Comparison of ENCODE assay signal across 8 mouse cellular contexts in genomic region chr7:44839491-44840191, GRCm38 (mm10). TPM values are rescaled to one million over a fixed set of nuclear protein-coding genes. Genes with fewer than 3 reads are reported as not detected.
A peak's percentile ranks its signal among the peaks of the same experiment; 100 is the strongest.
DNase-seq lines count a peak whose midpoint lies in the region; ATAC-seq and TF ChIP-seq lines count a peak whose summit lies in the region.

No protein-coding gene starts in this region.

- no peak for DNase-seq in heart, embryonic 10.5 days (ENCODE audit: low spot score)
- DNase-seq in heart, adult 9 months (ENCODE audit: low spot score in 2 of 2), result no peak
- peak; percentile 72 for DNase-seq in T-cell, adult 2 months (ENCODE audit: low spot score)
- peak; percentile 41 for DNase-seq in lung, postnatal 0 days (ENCODE audit: low spot score)
- DNase-seq in retina, embryonic 14.5 days (ENCODE audit: low spot score), result peak; percentile 37
- DNase-seq in adipocyte (ENCODE audit: low spot score), result no peak

- H3K4me2 ChIP-seq in forebrain, embryonic 16.5 days (ENCODE audit: low read length), result peak overlapping the region; percentile 54
- peak overlapping the region; percentile 68 for H3K4me2 ChIP-seq in intestine, postnatal 0 days (replicated peaks; ENCODE audit: low read depth)
- peak overlapping the region; percentile 58 for H3K4me2 ChIP-seq in lung, postnatal 0 days (replicated peaks; ENCODE audit: low read depth, low read length)

- H3K4me3 ChIP-seq in heart, embryonic 10.5 days, result peak overlapping the region; percentile 53
- H3K4me3 ChIP-seq in forebrain, embryonic 16.5 days (replicated peaks; ENCODE audit: low read length), result peak overlapping the region; percentile 33
- H3K4me3 ChIP-seq in intestine, postnatal 0 days (ENCODE audit: low read depth, low read length), result peak overlapping the region; percentile 28
- peak overlapping the region; percentile 16; the same call in 1 of the 2 replicates for H3K4me3 ChIP-seq in lung, postnatal 0 days (ENCODE audit: low read depth, low read length)

- peak; percentile 57 for ATAC-seq in forebrain, embryonic 16.5 days
- peak; percentile 26 for ATAC-seq in intestine, postnatal 0 days
- peak; percentile 46 for ATAC-seq in lung, postnatal 0 days

- TF ChIP-seq EP300 in lung, postnatal 0 days (IDR thresholded peaks at IDR 0.05), result no peak

- peak overlapping the region; percentile 47 for H3K9ac ChIP-seq in forebrain, embryonic 16.5 days (replicated peaks; ENCODE audit: low read depth, low read length)
- peak overlapping the region; percentile 31 for H3K9ac ChIP-seq in intestine, postnatal 0 days (ENCODE audit: low read depth, low read length)
- H3K9ac ChIP-seq in lung, postnatal 0 days (replicated peaks; ENCODE audit: low read depth), result peak overlapping the region; percentile 9; the same call in 1 of the 2 replicates

- H3K27me3 ChIP-seq in heart, embryonic 10.5 days (ENCODE audit: insufficient read depth, poor library complexity, severe bottlenecking), result peaks cover 53% of the 10 kb centered on the region
- peaks cover 10% of the 10 kb centered on the region for H3K27me3 ChIP-seq in forebrain, embryonic 16.5 days (replicated peaks; ENCODE audit: control insufficient read depth, insufficient read depth, low read length)
- H3K27me3 ChIP-seq in intestine, postnatal 0 days (replicated peaks; ENCODE audit: control insufficient read depth, insufficient read depth, low read length), result no peaks in the 10 kb centered on the region
- 0 out of 2 replicates have a peak, but pooled peaks cover 3% of the 10 kb centered on the region for H3K27me3 ChIP-seq in lung, postnatal 0 days (replicated peaks; ENCODE audit: insufficient read depth, low read length)

- no peak for TF ChIP-seq CTCF in intestine, postnatal 0 days (IDR thresholded peaks at IDR 0.05; ENCODE audit: low read depth)
- no peak for TF ChIP-seq CTCF in lung, postnatal 0 days (IDR thresholded peaks at IDR 0.05)

- peak overlapping the region; percentile 62 for H3K27ac ChIP-seq in heart, embryonic 10.5 days
- no peak overlapping the region for H3K27ac ChIP-seq in forebrain, embryonic 16.5 days (ENCODE audit: low read length)
- no peak overlapping the region for H3K27ac ChIP-seq in intestine, postnatal 0 days (ENCODE audit: low read depth, low read length)
- no peak overlapping the region for H3K27ac ChIP-seq in lung, postnatal 0 days (ENCODE audit: low read length)

- peaks cover 50% of the 10 kb centered on the region for H3K36me3 ChIP-seq in heart, embryonic 10.5 days
- peaks cover 15% of the 10 kb centered on the region; the same call in 1 of the 2 replicates for H3K36me3 ChIP-seq in forebrain, embryonic 16.5 days (ENCODE audit: control insufficient read depth, insufficient read depth)
- H3K36me3 ChIP-seq in intestine, postnatal 0 days (ENCODE audit: control insufficient read depth, insufficient read depth), result peaks cover 47% of the 10 kb centered on the region
- H3K36me3 ChIP-seq in lung, postnatal 0 days (ENCODE audit: insufficient read depth, low read length), result peaks cover 28% of the 10 kb centered on the region; the same call in 1 of the 2 replicates

- H3K9me3 ChIP-seq in heart, embryonic 10.5 days, result no peaks in the 10 kb centered on the region
- H3K9me3 ChIP-seq in forebrain, embryonic 16.5 days (ENCODE audit: control insufficient read depth, low read length), result no peaks in the 10 kb centered on the region
- no peaks in the 10 kb centered on the region for H3K9me3 ChIP-seq in intestine, postnatal 0 days (ENCODE audit: control insufficient read depth)
- no peaks in the 10 kb centered on the region for H3K9me3 ChIP-seq in lung, postnatal 0 days (ENCODE audit: low read length)

- WGBS in heart, embryonic 10.5 days, result 1% methylated on average over 58 of the region's 58 CpGs
- under 1% methylated on average over 58 of the region's 58 CpGs for WGBS in forebrain, embryonic 16.5 days
- WGBS in intestine, postnatal 0 days, result 3% methylated on average over 58 of the region's 58 CpGs
- 3% methylated on average over 46 of the region's 58 CpGs for WGBS in lung, postnatal 0 days

- peaks cover 27% of the 10 kb centered on the region for H3K4me1 ChIP-seq in heart, embryonic 10.5 days
- H3K4me1 ChIP-seq in forebrain, embryonic 16.5 days (replicated peaks; ENCODE audit: control insufficient read depth, insufficient read depth, low read length), result peaks cover 11% of the 10 kb centered on the region
- H3K4me1 ChIP-seq in intestine, postnatal 0 days (replicated peaks; ENCODE audit: control insufficient read depth, insufficient read depth, low read length), result 0 out of 2 replicates have a peak, but pooled peaks cover 5% of the 10 kb centered on the region
- H3K4me1 ChIP-seq in lung, postnatal 0 days (ENCODE audit: insufficient read depth, low read depth, low read length), result peaks cover 15% of the 10 kb centered on the region; the same call in 1 of the 2 replicates

RNA-seq across cellular contexts. Expression of gene Akt1s1, which starts 9.2 kb away (rescaled TPM):
- polyA plus RNA-seq in heart, embryonic 10.5 days (2016; fragmentation: Nextera tagmentation; extraction: Ambion mirVana), result 102 and 103 TPM in 2 replicates
- polyA plus RNA-seq in forebrain, embryonic 16.5 days (2015; fragmentation: Nextera tagmentation; extraction: Ambion mirVana), result 103 and 110 TPM in 2 replicates
- polyA plus RNA-seq in intestine, postnatal 0 days (2015; fragmentation: Nextera tagmentation; extraction: Ambion mirVana), result 71.6 and 76.5 TPM in 2 replicates
- 84.0 and 89.4 TPM in 2 replicates for polyA plus RNA-seq in lung, postnatal 0 days (2015; fragmentation: Nextera tagmentation; extraction: Ambion mirVana)

RNA-seq across cellular contexts. Expression of gene Tbc1d17, which starts 9.2 kb away (rescaled TPM):
- 56.9 and 67.3 TPM in 2 replicates for polyA plus RNA-seq in heart, embryonic 10.5 days (2016; fragmentation: Nextera tagmentation; extraction: Ambion mirVana)
- polyA plus RNA-seq in forebrain, embryonic 16.5 days (2015; fragmentation: Nextera tagmentation; extraction: Ambion mirVana), result 121 and 122 TPM in 2 replicates
- 47.4 and 48.5 TPM in 2 replicates for polyA plus RNA-seq in intestine, postnatal 0 days (2015; fragmentation: Nextera tagmentation; extraction: Ambion mirVana)
- 73.2 and 84.0 TPM in 2 replicates for polyA plus RNA-seq in lung, postnatal 0 days (2015; fragmentation: Nextera tagmentation; extraction: Ambion mirVana)

RNA-seq across cellular contexts. Expression of gene Pnkp, which starts 17.3 kb away (rescaled TPM):
- polyA plus RNA-seq in heart, embryonic 10.5 days (2016; fragmentation: Nextera tagmentation; extraction: Ambion mirVana), result 28.5 and 29.7 TPM in 2 replicates
- polyA plus RNA-seq in forebrain, embryonic 16.5 days (2015; fragmentation: Nextera tagmentation; extraction: Ambion mirVana), result 29.4 and 32.6 TPM in 2 replicates
- polyA plus RNA-seq in intestine, postnatal 0 days (2015; fragmentation: Nextera tagmentation; extraction: Ambion mirVana), result 27.7 and 32.0 TPM in 2 replicates
- 39.7 and 41.3 TPM in 2 replicates for polyA plus RNA-seq in lung, postnatal 0 days (2015; fragmentation: Nextera tagmentation; extraction: Ambion mirVana)

RNA-seq across cellular contexts. Expression of gene Atf5, which starts 23.2 kb away (rescaled TPM):
- 1.7 and 3.3 TPM in 2 replicates for polyA plus RNA-seq in heart, embryonic 10.5 days (2016; fragmentation: Nextera tagmentation; extraction: Ambion mirVana)
- polyA plus RNA-seq in forebrain, embryonic 16.5 days (2015; fragmentation: Nextera tagmentation; extraction: Ambion mirVana), result 3.4 and 3.7 TPM in 2 replicates
- polyA plus RNA-seq in intestine, postnatal 0 days (2015; fragmentation: Nextera tagmentation; extraction: Ambion mirVana), result 6.5 and 6.6 TPM in 2 replicates
- polyA plus RNA-seq in lung, postnatal 0 days (2015; fragmentation: Nextera tagmentation; extraction: Ambion mirVana), result 6.0 and 6.1 TPM in 2 replicates

RNA-seq across cellular contexts. Expression of gene Il4i1, which starts 23.5 kb away (rescaled TPM):
- polyA plus RNA-seq in heart, embryonic 10.5 days (2016; fragmentation: Nextera tagmentation; extraction: Ambion mirVana), result 0.41 and 1.3 TPM in 2 replicates
- polyA plus RNA-seq in forebrain, embryonic 16.5 days (2015; fragmentation: Nextera tagmentation; extraction: Ambion mirVana), result 0.44 and 2.3 TPM in 2 replicates
- 0.82 and 0.89 TPM in 2 replicates for polyA plus RNA-seq in intestine, postnatal 0 days (2015; fragmentation: Nextera tagmentation; extraction: Ambion mirVana)
- polyA plus RNA-seq in lung, postnatal 0 days (2015; fragmentation: Nextera tagmentation; extraction: Ambion mirVana), result 1.9 and 2.3 TPM in 2 replicates

Comparison
In these comparisons a context has a peak if more than half of its experiments do, and no peak if none do; other contexts are left out.
1. DNase-seq: peak in T-cell, adult 2 months (single experiment), lung, postnatal 0 days (single experiment) and retina, embryonic 14.5 days (single experiment); none in heart, embryonic 10.5 days (single experiment), heart, adult 9 months (0 of 2) and adipocyte (single experiment).
2. Peak in every context shown above with its lines, with median percentiles within 50 percentile points of each other: H3K4me3 ChIP-seq, ATAC-seq, H3K4me2 ChIP-seq and H3K9ac ChIP-seq.